Mouse (Mus musculus) hindbrain, embryonic 16.5 days (tissue): ENCODE measurements around the gene Hist1h2bq. TPM values are rescaled to one million over a fixed set of nuclear protein-coding genes. Genes with fewer than 3 reads are reported as not detected.
"Not testable (repeated sequence)": the region's sequence is repeated elsewhere in the genome, so short reads cannot be mapped to it uniquely, and the experiment has no call there.

ENCODE experiments used
- ATAC-seq: fragments of 200-750 bp; cut with Nextera tagmentation; 2 replicates; pipeline ENCODE4 v1.8.0; 2017; ENCODE audit warnings: moderate TSS enrichment, moderate library complexity
- H3K27ac ChIP-seq: fragments of 300-500 bp; sonication (generic); 2 replicates; pipeline ENCODE4 v1.5.1; 2014; ENCODE audit warnings: low read depth, mild to moderate bottlenecking, control low read depth, low read length, moderate library complexity
- H3K27me3 ChIP-seq: fragments of 300-500 bp; sonication (generic); replicated peaks from 2 replicates; pipeline ENCODE4 v1.6.1; 2014; ENCODE audit warnings: low read length; ENCODE audit not compliant: control insufficient read depth, insufficient read depth
- H3K36me3 ChIP-seq: fragments of 300-500 bp; sonication (generic); 2 replicates; pipeline ENCODE4 v1.6.1; 2014; ENCODE audit warnings: mild to moderate bottlenecking, low read length, moderate library complexity, mixed read lengths; ENCODE audit not compliant: control insufficient read depth, insufficient read depth
- H3K4me1 ChIP-seq: fragments of 300-500 bp; sonication (generic); 2 replicates; pipeline ENCODE4 v1.6.1; 2014; ENCODE audit warnings: low read depth, low read length; ENCODE audit not compliant: control insufficient read depth, insufficient read depth
- H3K4me2 ChIP-seq: fragments of 300-500 bp; sonication (generic); 2 replicates; pipeline ENCODE4 v1.6.1; 2014; ENCODE audit warnings: mild to moderate bottlenecking, low read length, control low read depth, moderate library complexity
- H3K4me3 ChIP-seq: fragments of 300-500 bp; sonication (generic); 2 replicates; pipeline ENCODE4 v1.5.1; 2014; ENCODE audit warnings: mild to moderate bottlenecking, low read length, control low read depth, moderate library complexity
- H3K9ac ChIP-seq: fragments of 300-500 bp; sonication (generic); 2 replicates; pipeline ENCODE4 v1.6.1; 2014; ENCODE audit warnings: low read depth, mild to moderate bottlenecking, control low read depth, low read length, moderate library complexity
- H3K9me3 ChIP-seq: fragments of 300-500 bp; sonication (generic); 2 replicates; pipeline ENCODE4 v1.6.1; 2014; ENCODE audit warnings: mild to moderate bottlenecking, low read length, moderate library complexity; ENCODE audit not compliant: control insufficient read depth
- WGBS: fragments of 180-500 bp; shearing (Covaris S2); extraction: QIAGEN DNeasy Blood & Tissue Kit; methylation state at CpG from one replicate; pipeline ENCODE4 v1.1.7; 2014; 5-methylcytosine and 5-hydroxymethylcytosine counted together
- polyA plus RNA-seq: library from polyadenylated mRNA; unstranded; fragments of >200 nt; fragmentation: Nextera tagmentation; extraction: Ambion mirVana; gene quantifications from 2 replicates; pipeline ENCODE4 v1.2.1, GENCODE M21; 2015

Hist1h2bq gene
- polyA plus RNA-seq: 4.0 and 4.4 TPM in 2 replicates

GRCm38 (mm10) chr13:21810073-21810472 lies at the start of gene Hist1h2bq, which contains the start of gene Hist1h2ao:
Gene Hist1h2bq, minus strand, starts transcription at chr13:21810197.
Gene Hist1h2ao, plus strand, starts transcription at chr13:21810465.
- not testable (repeated sequence) for H3K4me3 ChIP-seq, H3K27me3 ChIP-seq, H3K9me3 ChIP-seq, H3K27ac ChIP-seq, H3K4me2 ChIP-seq, H3K36me3 ChIP-seq, H3K4me1 ChIP-seq, H3K9ac ChIP-seq
- no CpG with 5 or more reads among the region's 23 CpGs for WGBS
- peak; percentile 99 for ATAC-seq

- Histone ChIP-seq H3K27me3 (no peaks in the 10 kb centered on the region), H3K4me2 (peak overlapping the region; percentile 46), H3K9ac (peak overlapping the region; percentile 28), H3K4me1 (no peaks in the 10 kb centered on the region), H3K27ac (no peak overlapping the region), H3K36me3 (no peaks in the 10 kb centered on the region), H3K4me3 (peak overlapping the region; percentile 40), H3K9me3 (no peaks in the 10 kb centered on the region)
- ATAC-seq: peak; percentile 78
- WGBS: 1% methylated on average over 15 of the region's 15 CpGs
Observed at GRCm38 (mm10) chr13:21855698-21856162, 45.7 kb upstream of the Hist1h2bq start.

GRCm38 (mm10) chr13:21855146-21855545 lies 45.1 kb upstream of the Hist1h2bq start:
- 1% methylated on average over 11 of the region's 11 CpGs for WGBS

GRCm38 (mm10) chr13:21852215-21852945 lies 42.4 kb upstream of the Hist1h2bq start:
- no peak overlapping the region for H3K4me3 ChIP-seq
- WGBS: 65% methylated on average over 3 of the region's 3 CpGs
- H3K9me3 ChIP-seq: no peaks in the 10 kb centered on the region
- no peaks in the 10 kb centered on the region for H3K36me3 ChIP-seq
- no peaks in the 10 kb centered on the region for H3K4me1 ChIP-seq
- H3K27ac ChIP-seq: no peak overlapping the region
- H3K4me2 ChIP-seq: no peak overlapping the region
- no peak overlapping the region for H3K9ac ChIP-seq
- H3K27me3 ChIP-seq: no peaks in the 10 kb centered on the region
- ATAC-seq: no peak

More at GRCm38 (mm10) chr13:21855146-21855545, 45.1 kb upstream of the Hist1h2bq start:
- Histone ChIP-seq H3K36me3 (no peaks in the 10 kb centered on the region), H3K9ac (no peak overlapping the region; the same call in 1 of the 2 replicates), H3K4me1 (no peaks in the 10 kb centered on the region), H3K4me3 (peak overlapping the region; percentile 40), H3K27ac (no peak overlapping the region), H3K27me3 (no peaks in the 10 kb centered on the region), H3K9me3 (no peaks in the 10 kb centered on the region), H3K4me2 (peak overlapping the region; percentile 46)
- ATAC-seq: peak; percentile 93

- H3K36me3 ChIP-seq, H3K4me2 ChIP-seq, H3K27me3 ChIP-seq, H3K4me1 ChIP-seq, H3K9ac ChIP-seq, H3K27ac ChIP-seq, H3K9me3 ChIP-seq, ATAC-seq, H3K4me3 ChIP-seq: not testable (repeated sequence)
- WGBS: 35% methylated on average over 1 of the region's 1 CpGs
Observed at GRCm38 (mm10) chr13:21850696-21851095, 40.7 kb upstream of the Hist1h2bq start.

GRCm38 (mm10) chr13:21847883-21848282 lies 37.9 kb upstream of the Hist1h2bq start:
- no peaks in the 10 kb centered on the region for H3K36me3 ChIP-seq
- no peaks in the 10 kb centered on the region for H3K27me3 ChIP-seq
- no peak overlapping the region for H3K9ac ChIP-seq
- ATAC-seq: no peak
- H3K4me2 ChIP-seq: no peak overlapping the region
- no peak overlapping the region for H3K27ac ChIP-seq
- H3K9me3 ChIP-seq: no peaks in the 10 kb centered on the region
- no peaks in the 10 kb centered on the region for H3K4me1 ChIP-seq
- no peak overlapping the region for H3K4me3 ChIP-seq
- 22% methylated on average over 8 of the region's 8 CpGs for WGBS

GRCm38 (mm10) chr13:21846356-21846755 lies 36.4 kb upstream of the Hist1h2bq start:
- not testable (repeated sequence) for H3K27ac ChIP-seq, H3K9me3 ChIP-seq, H3K4me2 ChIP-seq, H3K4me3 ChIP-seq, H3K4me1 ChIP-seq, H3K36me3 ChIP-seq, H3K9ac ChIP-seq, ATAC-seq, H3K27me3 ChIP-seq

GRCm38 (mm10) chr13:21840508-21840907 lies 30.5 kb upstream of the Hist1h2bq start:
- not testable (repeated sequence) for H3K27me3 ChIP-seq, H3K4me1 ChIP-seq, H3K36me3 ChIP-seq, H3K27ac ChIP-seq, H3K4me2 ChIP-seq, H3K9me3 ChIP-seq, H3K4me3 ChIP-seq, H3K9ac ChIP-seq
- no CpG with 5 or more reads among the region's 4 CpGs for WGBS
- peak; percentile 76 for ATAC-seq

- not testable (repeated sequence) for H3K4me2 ChIP-seq, H3K27ac ChIP-seq, H3K36me3 ChIP-seq, H3K9me3 ChIP-seq, H3K4me1 ChIP-seq, H3K4me3 ChIP-seq, H3K27me3 ChIP-seq, H3K9ac ChIP-seq
- no CpG with 5 or more reads among the region's 24 CpGs for WGBS
- ATAC-seq: peak; percentile 98
Observed at GRCm38 (mm10) chr13:21833461-21833860, 23.5 kb upstream of the Hist1h2bq start, which contains the start of the genes Hist1h2ap and Hist1h2br. Gene Hist1h2ap, minus strand, starts transcription at chr13:21833507. Gene Hist1h2br, plus strand, starts transcription at chr13:21833743.
